Mouse (Mus musculus) c-Kit-positive CD71-negative TER-119-negative erythroid progenitor cells, embryonic 14.5 days (primary cell): ENCODE data around the gene Smtn.

Experiments
- DNase-seq: peaks from one replicate; pipeline ENCODE4 v3.0.0-alpha.2; 2013; ENCODE audit warnings: low read depth

Gene Smtn

GRCm38 (mm10) chr11:3540451-3541085, at the start of gene Smtn:
Gene Smtn (minus strand): TSS chr11:3540612.
- DNase-seq, result no peak

- DNase-seq, result no peak
These were observed 47.7 kb upstream of the Smtn start for GRCm38 (mm10) chr11:3588036-3588672.

DNA sequence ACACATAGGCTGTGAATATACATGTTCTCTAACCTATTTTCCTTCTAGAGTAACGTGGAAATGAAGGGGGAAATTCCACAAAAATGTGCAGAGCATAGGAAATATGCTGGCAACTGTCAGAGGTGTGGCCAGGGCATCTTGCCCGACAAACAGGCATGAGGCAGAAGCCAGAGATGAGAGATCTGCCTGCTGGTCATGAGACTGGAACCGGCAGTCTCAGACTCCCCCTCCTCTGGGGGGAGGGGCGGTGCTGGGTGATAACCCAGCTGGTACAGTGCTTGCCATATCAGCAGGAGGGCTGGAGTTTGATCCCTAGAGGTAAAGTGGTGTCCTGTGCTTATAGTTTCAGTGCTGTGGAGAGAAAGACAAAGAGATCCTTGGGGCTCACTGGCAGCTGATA, 46.9 kb upstream of the Smtn start:
- no peak for DNase-seq

DNA sequence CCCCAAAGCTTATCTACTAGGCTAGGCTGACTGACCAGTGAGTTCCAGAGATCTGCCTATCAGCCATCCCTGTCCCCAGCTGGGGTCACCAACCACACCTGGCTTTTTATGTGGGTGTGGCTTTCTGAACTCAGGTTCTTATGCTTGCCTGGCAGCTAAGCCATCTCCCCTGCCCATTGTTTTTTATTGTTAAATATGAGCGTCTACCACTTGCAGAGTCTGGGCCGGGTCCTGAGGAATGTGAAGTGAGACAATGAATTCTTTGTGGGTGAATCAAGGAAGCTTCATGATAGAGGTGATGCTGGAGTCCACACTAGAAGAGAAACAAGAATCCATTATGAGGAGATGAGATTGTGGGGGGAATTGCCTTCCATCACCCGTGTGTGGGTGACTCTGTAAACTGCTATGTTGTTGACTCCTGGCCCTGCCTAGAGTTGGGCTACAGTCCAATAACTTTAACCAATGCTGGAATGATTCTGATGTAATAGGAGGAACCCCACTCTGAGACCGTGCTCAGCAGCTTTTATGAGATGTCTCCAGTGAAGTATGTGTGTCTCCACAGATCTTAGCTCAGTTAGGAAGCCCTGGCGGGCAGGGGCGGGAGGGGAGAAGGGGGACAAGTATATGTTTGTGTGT, 45.7 kb upstream of the Smtn start:
- no peak for DNase-seq

- no peak for DNase-seq
These were observed 42.7 kb upstream of the Smtn start for GRCm38 (mm10) chr11:3583127-3583526.

- no peak for DNase-seq
These were observed 41.5 kb upstream of the Smtn start for GRCm38 (mm10) chr11:3581908-3582307.

DNA sequence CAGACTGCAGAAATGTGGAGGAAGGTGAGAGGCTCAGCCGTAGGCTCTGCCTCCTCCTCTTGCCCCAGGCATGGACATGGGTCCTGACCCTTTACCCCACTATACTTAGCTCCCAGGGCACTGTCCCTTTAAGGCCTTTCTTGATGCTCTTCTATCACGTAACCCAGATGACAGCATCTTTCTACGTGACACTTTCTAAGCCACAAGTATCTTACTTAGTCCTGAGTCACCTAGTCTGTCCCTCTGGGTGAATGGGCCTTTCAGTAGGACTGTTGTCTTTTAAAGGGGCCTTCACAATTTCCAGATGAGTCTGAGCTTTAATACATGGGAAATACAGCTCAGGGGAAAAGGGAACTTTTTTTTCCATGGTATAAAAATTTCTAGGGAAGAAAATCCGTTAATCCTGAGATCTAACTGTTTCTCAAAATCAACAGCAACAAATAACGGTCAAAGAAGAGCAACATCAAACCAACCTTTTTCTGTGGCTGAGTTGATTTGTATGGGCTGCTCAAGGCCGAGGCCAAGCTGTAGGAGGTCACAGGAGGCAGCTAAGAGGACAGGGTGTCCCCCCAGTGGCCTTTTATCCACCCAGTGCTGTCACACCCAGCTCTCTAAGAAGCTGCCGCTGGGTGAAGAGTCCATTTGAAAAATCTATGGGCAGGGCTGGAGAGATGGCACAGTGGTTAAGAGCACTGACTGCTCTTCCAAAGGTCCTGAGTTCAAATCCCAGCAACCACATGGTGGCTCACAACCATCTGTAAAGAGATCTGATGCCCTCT, 40.1 kb upstream of the Smtn start:
- no peak for DNase-seq

DNA sequence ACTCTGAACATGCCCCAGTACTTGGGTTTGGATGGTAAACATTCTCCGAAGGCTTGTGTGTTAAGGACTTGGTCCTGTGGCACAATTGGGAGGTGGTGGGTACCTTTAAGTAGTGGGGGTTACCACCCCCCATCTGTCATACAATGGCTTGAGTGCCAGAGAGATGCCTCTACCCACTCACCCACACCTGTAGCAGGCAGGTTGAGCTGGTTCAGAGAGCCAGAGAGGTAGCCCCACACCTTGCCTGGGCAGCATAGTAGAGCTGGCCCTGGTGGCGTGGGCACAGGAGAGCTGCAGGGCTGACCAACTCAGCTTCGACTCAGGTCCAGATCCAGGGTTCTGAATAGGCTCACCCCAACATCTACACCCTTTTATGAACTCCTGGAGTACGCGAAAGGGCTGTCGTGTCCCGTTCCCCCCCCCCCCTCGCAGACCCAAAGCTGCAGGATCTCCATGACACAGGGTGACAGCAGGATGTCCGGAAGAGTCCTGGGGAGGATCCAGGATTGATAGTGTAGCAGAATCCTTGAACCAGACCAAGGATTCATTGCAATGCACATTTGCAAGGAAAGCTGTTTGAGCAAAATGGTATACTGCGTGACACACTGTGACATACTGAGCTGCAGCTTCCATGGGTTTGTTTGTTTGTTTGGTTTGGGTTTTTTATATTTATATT, 37.8 kb upstream of the Smtn start:
- DNase-seq, result no peak

DNA sequence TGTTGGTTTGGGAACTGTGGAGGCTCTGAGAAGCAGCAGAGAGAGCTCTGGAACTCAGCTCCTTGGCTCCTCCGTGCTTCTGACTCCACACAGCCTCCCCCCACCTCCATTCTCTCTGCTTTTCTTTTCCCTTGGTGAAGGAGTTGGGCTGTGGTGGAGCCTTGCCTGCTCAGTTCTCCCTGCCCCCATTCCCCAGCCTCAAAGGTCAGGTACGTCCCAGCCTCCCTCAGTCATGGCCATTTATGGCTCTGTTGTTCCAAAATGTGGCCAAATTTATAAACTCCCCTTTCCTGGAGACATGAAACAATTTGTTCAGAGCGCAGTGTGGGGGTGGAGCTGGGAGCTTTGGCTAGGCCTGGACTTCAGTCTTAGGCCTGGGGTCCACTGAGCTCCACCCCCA, 34.8 kb upstream of the Smtn start:
- no peak for DNase-seq

DNA sequence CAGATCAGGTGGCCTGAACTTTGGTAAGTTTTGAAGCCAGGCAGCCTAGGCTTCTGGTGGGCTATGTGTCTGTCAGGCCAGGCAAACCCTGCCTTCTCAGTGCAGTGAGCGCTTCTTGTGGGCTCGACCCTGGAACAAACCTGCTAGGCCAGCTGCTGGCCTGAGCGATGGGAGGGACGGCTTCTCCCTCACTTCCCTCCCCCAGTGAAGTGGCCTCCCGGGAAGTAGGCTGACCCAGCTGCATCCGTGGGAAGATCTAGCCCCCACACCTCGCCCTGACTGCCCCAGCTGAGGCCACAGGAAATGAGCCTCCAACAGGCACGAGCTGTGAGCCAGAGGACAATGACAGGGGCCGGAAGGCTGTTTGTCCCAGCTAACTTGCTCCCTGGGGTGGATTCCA, 32.7 kb upstream of the Smtn start:
- peak; percentile 17 for DNase-seq

DNA sequence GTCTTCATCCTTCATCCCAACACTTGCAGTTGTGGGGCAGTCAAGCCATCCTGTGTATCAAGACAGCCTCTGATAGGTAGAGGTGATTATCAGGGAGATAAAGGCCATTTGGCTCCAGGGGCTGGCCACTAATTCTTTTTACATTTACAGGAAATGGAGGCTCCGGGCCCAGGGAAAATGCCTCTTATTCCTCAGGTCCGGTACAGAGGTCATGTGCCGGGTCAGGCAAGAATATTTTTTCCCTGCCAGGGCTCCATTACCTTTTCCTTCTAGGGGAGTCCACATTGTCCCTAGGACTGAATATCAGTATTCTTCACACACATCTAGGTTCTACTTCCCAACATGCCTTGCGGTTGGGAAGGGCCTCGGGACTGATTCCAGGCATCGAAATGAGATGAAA, 31.8 kb upstream of the Smtn start:
- no peak for DNase-seq

DNA sequence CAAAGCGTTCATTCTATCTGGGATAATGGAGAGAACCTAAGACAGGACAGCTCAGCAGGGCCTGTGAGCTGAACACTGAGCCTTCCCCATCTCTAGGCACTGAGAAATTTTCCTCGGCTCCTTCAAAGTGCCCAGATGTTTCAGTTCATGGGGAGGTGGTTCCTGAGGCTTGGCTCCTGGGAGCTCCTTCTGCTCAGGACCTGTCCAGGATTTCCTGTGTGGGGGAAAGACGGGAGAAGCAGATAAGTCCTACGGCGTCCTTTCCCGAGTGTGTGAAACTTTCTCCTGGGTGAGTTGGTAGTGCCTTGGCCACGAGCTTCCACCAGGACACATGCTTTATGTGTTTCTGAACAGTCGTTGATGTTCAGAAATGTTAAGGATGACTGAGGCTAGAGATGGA, 29.9 kb upstream of the Smtn start:
- DNase-seq, result no peak

DNA sequence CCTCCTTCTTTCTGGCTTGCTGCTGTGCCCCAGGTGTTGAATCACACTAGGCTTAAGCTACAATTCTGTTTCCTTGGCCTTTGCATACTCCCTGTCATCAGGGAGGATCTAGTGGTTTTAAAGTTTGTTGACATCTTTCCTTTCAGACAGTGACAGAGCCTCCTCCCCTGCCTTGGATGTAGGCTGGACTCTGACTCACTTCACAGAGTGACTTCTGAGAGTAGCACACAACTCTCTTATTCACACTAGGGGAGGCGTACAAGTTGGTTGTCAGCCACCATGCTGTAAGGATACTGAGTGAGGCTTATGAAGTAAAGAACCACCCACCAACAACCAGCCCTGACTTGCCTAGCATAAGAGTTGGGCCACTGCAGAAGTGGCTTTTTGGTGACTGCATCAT, 27.5 kb upstream of the Smtn start:
- no peak for DNase-seq

DNA sequence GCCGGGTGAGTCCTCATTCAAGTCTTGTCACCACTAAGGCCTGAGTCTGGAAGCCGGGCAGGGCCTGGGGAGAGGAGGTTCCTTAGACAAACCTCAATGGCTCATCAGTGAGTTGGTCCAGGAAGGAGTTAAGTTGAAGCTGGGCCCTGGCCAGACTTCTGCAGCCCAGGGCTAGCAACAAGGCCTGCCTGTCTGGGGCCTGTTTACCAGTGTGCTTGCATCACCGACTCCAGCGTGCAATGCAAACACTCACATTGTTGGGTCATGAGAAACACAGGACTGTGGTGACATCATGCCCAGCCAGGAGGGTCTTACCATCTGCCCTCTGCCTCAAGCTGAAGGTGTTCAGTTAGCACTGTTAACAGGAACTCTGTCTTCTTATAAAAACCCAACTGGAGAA, 25.6 kb upstream of the Smtn start:
- DNase-seq, result no peak

DNA sequence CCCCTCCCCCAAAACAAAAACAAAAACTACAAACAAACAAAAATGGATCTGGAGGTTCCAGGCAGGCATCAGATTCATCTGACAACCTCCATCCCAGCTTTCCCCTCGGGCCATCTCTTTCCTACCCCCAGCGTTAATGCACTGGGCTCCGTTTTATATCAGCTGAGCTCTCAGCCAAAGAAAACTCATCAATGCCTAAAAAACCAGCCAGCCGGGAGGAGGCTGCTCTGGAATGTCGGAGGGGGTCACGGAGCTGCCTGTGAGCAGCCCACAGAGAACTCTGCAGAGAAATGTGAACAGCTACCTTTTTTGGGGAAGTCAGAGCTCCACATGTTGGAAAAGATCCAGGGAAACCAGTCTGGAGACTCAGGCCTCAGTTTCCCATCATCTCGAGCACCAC, 24.0 kb upstream of the Smtn start:
- DNase-seq, result no peak

DNA sequence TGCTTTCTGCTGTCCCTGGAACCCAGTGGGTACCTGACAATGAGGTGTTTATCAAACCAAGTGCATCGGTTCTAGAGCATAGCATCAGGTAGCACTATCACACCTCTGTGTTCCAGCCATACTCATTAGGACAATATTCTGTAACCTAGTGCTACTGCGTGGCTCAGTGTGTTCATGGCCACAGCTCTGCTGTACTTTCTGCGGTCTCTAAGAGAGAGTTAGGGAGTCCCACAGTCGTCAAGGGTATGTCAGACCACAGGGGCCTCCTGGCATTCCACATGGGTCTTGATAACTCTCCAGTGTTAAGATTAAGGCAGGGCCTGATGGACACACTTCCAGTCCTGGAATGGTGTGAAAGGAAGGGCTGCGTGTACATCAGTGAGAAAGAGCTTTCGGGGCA, 23.4 kb upstream of the Smtn start:
- DNase-seq, result no peak

GRCm38 (mm10) chr11:3560202-3560601, 19.8 kb upstream of the Smtn start:
- DNase-seq, result no peak

GRCm38 (mm10) chr11:3557852-3558251, 17.4 kb upstream of the Smtn start:
- DNase-seq, result no peak

GRCm38 (mm10) chr11:3554976-3555375, 14.6 kb upstream of the Smtn start:
- DNase-seq, result no peak

- no peak for DNase-seq
These were observed 9.4 kb upstream of the Smtn start for GRCm38 (mm10) chr11:3549791-3550190.

DNA sequence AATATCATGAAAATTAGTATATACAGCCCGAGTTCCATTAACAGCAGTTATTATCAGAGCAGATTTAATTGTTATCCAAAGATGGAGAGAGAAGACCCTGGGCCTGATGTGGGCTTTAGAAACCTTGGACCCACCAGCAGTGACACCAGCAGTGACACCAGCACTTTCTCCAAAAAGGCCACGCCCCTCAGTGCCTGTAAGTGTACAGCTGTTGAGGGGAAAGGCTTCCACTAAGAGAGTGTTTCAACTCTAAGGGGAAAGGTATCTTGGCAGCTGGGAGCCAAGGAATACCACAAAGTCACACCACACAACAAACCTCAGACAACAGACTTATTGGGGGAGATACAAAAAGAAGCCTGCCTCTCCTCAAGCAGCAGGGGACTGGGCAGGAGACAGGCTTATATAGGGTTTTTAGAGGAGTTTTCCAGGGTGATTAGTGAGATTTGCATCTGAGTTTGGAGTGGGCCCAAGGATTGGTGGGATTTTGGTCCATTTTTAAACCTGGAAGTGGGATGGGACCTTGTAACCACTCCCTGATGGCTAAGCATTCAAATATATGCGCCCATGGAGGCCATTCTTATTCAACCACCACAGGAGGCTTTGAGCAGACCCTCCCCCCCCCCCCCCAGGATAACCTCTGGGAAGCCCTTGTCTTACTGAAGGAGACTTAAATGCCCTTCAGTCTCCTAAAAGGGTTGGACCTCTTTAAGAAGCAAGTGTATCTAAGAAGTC, 8.3 kb upstream of the Smtn start:
- DNase-seq, result no peak

GRCm38 (mm10) chr11:3547969-3548368, 7.6 kb upstream of the Smtn start:
- no peak for DNase-seq
